Mouse (Mus musculus): ENCODE results near the gene Sh2d1b2. TPM values are rescaled to one million over a fixed set of nuclear protein-coding genes. Genes with fewer than 3 reads are reported as not detected.

Sh2d1b2 gene
- polyA plus RNA-seq, 1 experiment from 2014 or later, result not detected

- H3K9me3 ChIP-seq (replicated peaks; ENCODE audit: control insufficient read depth, low read length), result no peaks in the 10 kb centered on the region
- WGBS, result 76% methylated on average over 4 of the region's 4 CpGs
- H3K9ac ChIP-seq (replicated peaks; ENCODE audit: low read length), result no peak overlapping the region
- no peaks in the 10 kb centered on the region for H3K36me3 ChIP-seq (replicated peaks; ENCODE audit: control insufficient read depth, insufficient read depth, low read depth, low read length)
- DNase-seq (ENCODE audit: low spot score) (no peak), ATAC-seq (replicated peaks; ENCODE audit: insufficient number of reproducible peaks, low FRiP score, low TSS enrichment, low read depth) (no peak)
- H3K27me3 ChIP-seq (ENCODE audit: control insufficient read depth, insufficient read depth, low read length), result no peaks in the 10 kb centered on the region
- H3K4me1 ChIP-seq (ENCODE audit: control insufficient read depth, insufficient read depth, low read length), result no peaks in the 10 kb centered on the region
- no peak overlapping the region for H3K4me3 ChIP-seq (ENCODE audit: low read depth, low read length)
- no peak overlapping the region for H3K4me2 ChIP-seq (ENCODE audit: low read depth, low read length)
- no peak overlapping the region for H3K27ac ChIP-seq (replicated peaks; ENCODE audit: low read depth, low read length)
These were observed 50.0 kb downstream of the Sh2d1b2 start for GRCm38 (mm10) chr1:170282415-170283129.

- no peak overlapping the region for H3K9ac ChIP-seq (replicated peaks; ENCODE audit: low read length)
- no peaks in the 10 kb centered on the region for H3K36me3 ChIP-seq (replicated peaks; ENCODE audit: control insufficient read depth, insufficient read depth, low read depth, low read length)
- H3K27me3 ChIP-seq (ENCODE audit: control insufficient read depth, insufficient read depth, low read length), result no peaks in the 10 kb centered on the region
- DNase-seq (ENCODE audit: low spot score) (peak; percentile 84), ATAC-seq (replicated peaks; ENCODE audit: insufficient number of reproducible peaks, low FRiP score, low TSS enrichment, low read depth) (no peak)
- H3K4me3 ChIP-seq (ENCODE audit: low read depth, low read length), result no peak overlapping the region
- no peak overlapping the region for H3K27ac ChIP-seq (replicated peaks; ENCODE audit: low read depth, low read length)
- 43% methylated on average over 9 of the region's 9 CpGs for WGBS
- H3K9me3 ChIP-seq (replicated peaks; ENCODE audit: control insufficient read depth, low read length), result no peaks in the 10 kb centered on the region
- no peak overlapping the region for H3K4me2 ChIP-seq (ENCODE audit: low read depth, low read length)
- no peaks in the 10 kb centered on the region for H3K4me1 ChIP-seq (ENCODE audit: control insufficient read depth, insufficient read depth, low read length)
These were observed 59.8 kb downstream of the Sh2d1b2 start for GRCm38 (mm10) chr1:170292239-170292951.

- Histone ChIP-seq H3K9ac (replicated peaks; ENCODE audit: low read length) (no peak overlapping the region), H3K36me3 (replicated peaks; ENCODE audit: control insufficient read depth, insufficient read depth, low read depth, low read length) (no peaks in the 10 kb centered on the region), H3K4me3 (ENCODE audit: low read depth, low read length) (no peak overlapping the region), H3K27me3 (ENCODE audit: control insufficient read depth, insufficient read depth, low read length) (no peaks in the 10 kb centered on the region), H3K9me3 (replicated peaks; ENCODE audit: control insufficient read depth, low read length) (no peaks in the 10 kb centered on the region), H3K27ac (replicated peaks; ENCODE audit: low read depth, low read length) (no peak overlapping the region), H3K4me2 (ENCODE audit: low read depth, low read length) (no peak overlapping the region), H3K4me1 (ENCODE audit: control insufficient read depth, insufficient read depth, low read length) (no peaks in the 10 kb centered on the region)
- DNase-seq (ENCODE audit: low spot score) (no peak), ATAC-seq (replicated peaks; ENCODE audit: insufficient number of reproducible peaks, low FRiP score, low TSS enrichment, low read depth) (no peak)
- WGBS, result 81% methylated on average over 5 of the region's 5 CpGs
These were observed 60.7 kb downstream of the Sh2d1b2 start for GRCm38 (mm10) chr1:170293257-170293656.

GRCm38 (mm10) chr1:170294786-170295570 lies 62.4 kb downstream of the Sh2d1b2 start:
- H3K4me2 ChIP-seq (ENCODE audit: low read depth, low read length), result no peak overlapping the region
- ATAC-seq (replicated peaks; ENCODE audit: insufficient number of reproducible peaks, low FRiP score, low TSS enrichment, low read depth) (no peak), DNase-seq (ENCODE audit: low spot score) (no peak)
- no peaks in the 10 kb centered on the region for H3K9me3 ChIP-seq (replicated peaks; ENCODE audit: control insufficient read depth, low read length)
- no peaks in the 10 kb centered on the region for H3K27me3 ChIP-seq (ENCODE audit: control insufficient read depth, insufficient read depth, low read length)
- no peak overlapping the region for H3K27ac ChIP-seq (replicated peaks; ENCODE audit: low read depth, low read length)
- H3K36me3 ChIP-seq (replicated peaks; ENCODE audit: control insufficient read depth, insufficient read depth, low read depth, low read length), result no peaks in the 10 kb centered on the region
- no peak overlapping the region for H3K9ac ChIP-seq (replicated peaks; ENCODE audit: low read length)
- WGBS, result 79% methylated on average over 15 of the region's 15 CpGs
- no peak overlapping the region for H3K4me3 ChIP-seq (ENCODE audit: low read depth, low read length)
- no peaks in the 10 kb centered on the region for H3K4me1 ChIP-seq (ENCODE audit: control insufficient read depth, insufficient read depth, low read length)

- WGBS, result 74% methylated on average over 4 of the region's 4 CpGs
- Histone ChIP-seq H3K9ac (replicated peaks; ENCODE audit: low read length) (no peak overlapping the region), H3K27ac (replicated peaks; ENCODE audit: low read depth, low read length) (no peak overlapping the region), H3K4me1 (ENCODE audit: control insufficient read depth, insufficient read depth, low read length) (no peaks in the 10 kb centered on the region), H3K4me2 (ENCODE audit: low read depth, low read length) (no peak overlapping the region), H3K4me3 (ENCODE audit: low read depth, low read length) (no peak overlapping the region), H3K9me3 (replicated peaks; ENCODE audit: control insufficient read depth, low read length) (no peaks in the 10 kb centered on the region), H3K27me3 (ENCODE audit: control insufficient read depth, insufficient read depth, low read length) (no peaks in the 10 kb centered on the region), H3K36me3 (replicated peaks; ENCODE audit: control insufficient read depth, insufficient read depth, low read depth, low read length) (no peaks in the 10 kb centered on the region)
- ATAC-seq (replicated peaks; ENCODE audit: insufficient number of reproducible peaks, low FRiP score, low TSS enrichment, low read depth) (no peak), DNase-seq (ENCODE audit: low spot score) (no peak)
These were observed 66.9 kb downstream of the Sh2d1b2 start for GRCm38 (mm10) chr1:170299496-170299895.

GRCm38 (mm10) chr1:170301686-170302085 lies 69.1 kb downstream of the Sh2d1b2 start:
- Histone ChIP-seq H3K27me3 (ENCODE audit: control insufficient read depth, insufficient read depth, low read length) (no peaks in the 10 kb centered on the region), H3K4me2 (ENCODE audit: low read depth, low read length) (no peak overlapping the region), H3K4me3 (ENCODE audit: low read depth, low read length) (no peak overlapping the region), H3K9ac (replicated peaks; ENCODE audit: low read length) (no peak overlapping the region), H3K9me3 (replicated peaks; ENCODE audit: control insufficient read depth, low read length) (no peaks in the 10 kb centered on the region), H3K27ac (replicated peaks; ENCODE audit: low read depth, low read length) (no peak overlapping the region), H3K36me3 (replicated peaks; ENCODE audit: control insufficient read depth, insufficient read depth, low read depth, low read length) (no peaks in the 10 kb centered on the region), H3K4me1 (ENCODE audit: control insufficient read depth, insufficient read depth, low read length) (no peaks in the 10 kb centered on the region)
- ATAC-seq (replicated peaks; ENCODE audit: insufficient number of reproducible peaks, low FRiP score, low TSS enrichment, low read depth) (no peak), DNase-seq (ENCODE audit: low spot score) (no peak)
- WGBS, result 95% methylated on average over 9 of the region's 9 CpGs

GRCm38 (mm10) chr1:170302456-170302855 lies 69.9 kb downstream of the Sh2d1b2 start:
- DNase-seq (ENCODE audit: low spot score), result no peak
- no peaks in the 10 kb centered on the region for H3K36me3 ChIP-seq (replicated peaks; ENCODE audit: control insufficient read depth, insufficient read depth, low read depth, low read length)
- no peaks in the 10 kb centered on the region for H3K27me3 ChIP-seq (ENCODE audit: control insufficient read depth, insufficient read depth, low read length)
- no peak for ATAC-seq (replicated peaks; ENCODE audit: insufficient number of reproducible peaks, low FRiP score, low TSS enrichment, low read depth)
- H3K4me1 ChIP-seq (ENCODE audit: control insufficient read depth, insufficient read depth, low read length), result no peaks in the 10 kb centered on the region
- H3K27ac ChIP-seq (replicated peaks; ENCODE audit: low read depth, low read length), result no peak overlapping the region
- H3K4me3 ChIP-seq (ENCODE audit: low read depth, low read length), result no peak overlapping the region
- 72% methylated on average over 6 of the region's 6 CpGs for WGBS
- H3K9ac ChIP-seq (replicated peaks; ENCODE audit: low read length), result no peak overlapping the region
- H3K9me3 ChIP-seq (replicated peaks; ENCODE audit: control insufficient read depth, low read length), result no peaks in the 10 kb centered on the region
- H3K4me2 ChIP-seq (ENCODE audit: low read depth, low read length), result no peak overlapping the region

- H3K4me3 ChIP-seq (ENCODE audit: low read depth, low read length), result no peak overlapping the region
- no peaks in the 10 kb centered on the region for H3K9me3 ChIP-seq (replicated peaks; ENCODE audit: control insufficient read depth, low read length)
- no peak for ATAC-seq (replicated peaks; ENCODE audit: insufficient number of reproducible peaks, low FRiP score, low TSS enrichment, low read depth)
- H3K36me3 ChIP-seq (replicated peaks; ENCODE audit: control insufficient read depth, insufficient read depth, low read depth, low read length), result no peaks in the 10 kb centered on the region
- 56% methylated on average over 6 of the region's 6 CpGs for WGBS
- H3K4me1 ChIP-seq (ENCODE audit: control insufficient read depth, insufficient read depth, low read length), result no peaks in the 10 kb centered on the region
- H3K27me3 ChIP-seq (ENCODE audit: control insufficient read depth, insufficient read depth, low read length), result no peaks in the 10 kb centered on the region
- no peak overlapping the region for H3K27ac ChIP-seq (replicated peaks; ENCODE audit: low read depth, low read length)
- DNase-seq (ENCODE audit: low spot score), result no peak
- no peak overlapping the region for H3K9ac ChIP-seq (replicated peaks; ENCODE audit: low read length)
- no peak overlapping the region for H3K4me2 ChIP-seq (ENCODE audit: low read depth, low read length)
These were observed 70.6 kb downstream of the Sh2d1b2 start for GRCm38 (mm10) chr1:170303103-170303502.
